Mouse (Mus musculus) yolk sac, embryonic 10.5 days (tissue): ENCODE measurements around the gene Hopx.

ENCODE experiments used
- DNase-seq: peaks from one replicate; pipeline ENCODE4 v3.0.0-alpha.2; 2017; ENCODE audit warnings: low spot score

The Hopx gene

DNA sequence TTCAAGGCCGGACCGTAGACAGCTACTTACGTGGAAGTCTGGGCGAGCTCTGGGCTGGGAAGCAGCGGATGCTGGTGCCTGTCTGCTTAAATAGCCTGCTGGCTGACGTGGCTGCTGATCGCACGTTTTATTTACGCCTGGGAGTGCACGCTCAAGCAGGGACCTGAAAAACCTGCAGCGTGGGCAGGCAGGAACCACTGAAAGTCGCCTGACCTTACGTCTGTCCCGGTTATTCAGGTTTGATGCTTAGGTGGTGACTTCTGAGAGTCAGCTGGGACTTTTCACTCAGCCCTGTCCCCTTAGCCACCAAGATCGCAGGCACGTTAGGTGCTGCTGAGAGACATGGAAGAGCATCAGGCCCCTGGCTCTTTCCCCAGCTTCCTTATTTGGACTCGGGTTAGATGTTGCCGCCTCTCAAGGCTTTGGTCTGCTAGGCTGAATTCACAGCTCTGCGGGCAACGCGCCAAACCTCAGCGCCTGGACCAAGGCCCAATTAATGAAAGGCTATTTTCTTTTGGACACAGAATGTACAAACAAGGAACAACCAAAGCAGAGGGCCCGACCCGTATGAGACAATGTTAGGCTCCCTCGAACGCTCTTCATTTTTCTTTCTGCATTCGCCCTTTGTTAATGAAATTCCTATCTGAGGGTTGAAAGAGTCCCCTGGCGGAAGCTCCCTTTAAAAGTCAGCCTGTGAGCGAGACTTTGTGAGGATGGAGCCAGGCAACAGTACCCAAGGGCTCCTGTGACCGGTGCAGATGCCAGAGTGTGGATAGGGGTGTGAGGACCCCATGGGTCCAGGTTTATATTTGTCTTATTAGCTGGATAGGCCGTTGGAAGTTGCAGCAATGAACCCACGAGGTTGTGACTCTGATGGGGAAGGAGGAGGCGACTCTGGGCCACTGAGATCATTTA is at the start of gene Hopx:
Gene Hopx, minus strand, starts transcription at position 305 of the 915 bp plus-strand sequence.
- DNase-seq, result no peak

DNA sequence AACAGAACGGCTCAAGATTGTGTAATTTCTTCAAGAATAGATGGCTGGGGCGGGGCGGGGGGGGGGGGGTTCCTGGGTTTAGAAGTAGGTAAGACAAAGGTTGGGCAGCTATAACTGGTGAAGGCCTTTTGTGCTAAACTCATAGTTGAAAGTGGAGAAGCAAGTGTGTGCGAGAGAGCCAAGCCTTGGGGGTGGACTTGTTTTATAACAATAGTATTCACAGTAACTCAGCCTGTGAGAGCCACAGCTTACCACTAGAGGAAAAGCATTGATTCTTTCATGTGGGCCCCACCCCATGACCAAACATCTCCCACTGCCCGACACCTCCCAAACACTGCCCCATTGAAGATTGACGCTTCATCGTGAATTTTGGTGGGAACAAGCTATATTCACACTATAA is 48.7 kb upstream of the Hopx start:
- DNase-seq, result no peak

DNA sequence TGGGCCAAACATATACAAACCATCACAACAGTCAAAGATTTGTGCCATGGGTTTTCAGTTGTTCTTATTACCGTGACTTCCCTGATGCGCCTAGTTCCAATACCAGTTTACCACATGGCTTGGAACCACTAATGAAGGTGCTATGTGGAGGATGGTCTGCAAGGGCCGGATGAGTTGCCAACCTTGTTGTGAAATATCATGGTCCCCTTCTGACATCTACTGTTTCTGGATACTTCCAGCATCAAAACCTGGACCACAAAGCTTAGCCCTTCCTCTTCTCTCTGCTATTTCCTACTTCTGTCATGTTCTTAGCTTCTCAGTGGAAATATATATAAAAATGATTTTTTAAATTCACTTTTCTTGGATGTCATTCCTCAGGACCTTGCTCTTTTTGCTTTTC is 47.6 kb upstream of the Hopx start:
- DNase-seq, result no peak

DNA sequence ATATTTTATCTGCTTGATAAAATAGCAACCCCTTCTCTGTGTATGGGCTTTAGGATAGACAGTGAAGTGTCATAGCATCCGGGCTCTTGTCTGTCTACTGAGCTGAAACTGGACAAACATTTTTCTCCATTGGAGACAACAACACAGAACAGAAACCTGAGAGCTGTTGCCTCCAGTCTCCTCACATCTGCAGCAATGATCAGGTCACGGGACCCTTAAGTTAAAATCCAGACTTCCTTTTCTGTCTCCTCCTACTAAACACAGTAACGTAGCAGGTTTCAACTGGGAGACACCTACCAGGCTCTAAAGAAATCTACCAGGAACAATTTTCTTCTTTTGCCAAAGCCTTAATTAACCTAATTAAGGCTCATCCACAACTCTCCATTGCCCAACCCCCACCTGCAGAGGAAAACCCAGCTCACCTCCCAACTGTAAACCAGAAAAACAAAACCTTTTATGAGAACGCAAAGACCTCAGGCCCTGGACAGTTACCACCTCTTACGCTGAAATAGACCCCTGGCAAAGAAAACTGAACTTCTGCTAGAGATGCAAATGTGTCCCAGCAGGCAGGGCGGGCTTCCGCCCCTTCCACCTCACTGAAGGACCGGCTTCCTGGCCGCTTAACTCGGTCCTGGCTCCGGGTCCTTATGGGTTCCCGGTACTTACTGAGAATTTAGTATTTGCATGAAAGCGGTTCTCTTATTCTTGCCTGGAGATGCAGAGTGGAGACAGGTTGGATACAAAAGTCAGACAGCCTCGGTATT is 43.0 kb upstream of the Hopx start:
- no peak for DNase-seq

DNA sequence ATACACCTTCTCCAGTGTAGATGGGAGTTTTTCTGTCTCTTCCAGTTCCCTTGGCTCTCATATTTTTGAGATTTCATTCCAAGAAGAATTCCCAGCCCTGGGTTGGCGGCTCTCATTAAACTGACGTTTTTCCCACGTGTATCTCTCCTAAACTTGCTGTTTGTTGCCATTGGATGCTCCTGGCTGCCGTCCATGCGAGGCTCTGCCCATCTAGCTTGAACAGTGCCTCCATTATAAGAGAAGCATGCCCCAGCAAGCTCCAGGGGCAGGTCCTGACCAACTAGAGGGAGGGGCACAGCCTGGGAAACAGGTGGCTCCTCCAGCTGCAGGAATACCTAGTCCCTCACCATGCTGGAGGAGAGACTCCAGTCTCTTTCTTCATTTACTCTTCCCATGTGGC is 42.0 kb upstream of the Hopx start:
- no peak for DNase-seq

DNA sequence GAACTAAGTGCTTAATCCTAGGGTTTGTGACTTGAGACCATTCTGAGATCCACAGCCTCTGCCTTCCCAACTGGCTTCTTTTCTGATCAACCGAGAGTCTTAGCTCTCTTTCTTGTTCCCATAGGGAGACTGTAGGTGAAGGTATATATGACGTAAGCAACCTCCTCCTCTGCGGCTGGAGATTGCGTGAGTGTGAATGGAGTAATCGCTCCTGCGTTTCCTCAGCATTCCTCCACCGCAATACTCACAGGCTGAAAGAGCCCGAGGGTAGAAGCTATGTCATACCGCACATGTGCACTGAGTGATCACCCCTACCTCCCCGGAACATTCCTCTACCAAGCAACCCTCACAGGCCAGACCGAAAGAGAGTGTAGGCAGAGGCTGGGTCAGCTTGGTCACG is 40.6 kb upstream of the Hopx start:
- DNase-seq, result no peak

DNA sequence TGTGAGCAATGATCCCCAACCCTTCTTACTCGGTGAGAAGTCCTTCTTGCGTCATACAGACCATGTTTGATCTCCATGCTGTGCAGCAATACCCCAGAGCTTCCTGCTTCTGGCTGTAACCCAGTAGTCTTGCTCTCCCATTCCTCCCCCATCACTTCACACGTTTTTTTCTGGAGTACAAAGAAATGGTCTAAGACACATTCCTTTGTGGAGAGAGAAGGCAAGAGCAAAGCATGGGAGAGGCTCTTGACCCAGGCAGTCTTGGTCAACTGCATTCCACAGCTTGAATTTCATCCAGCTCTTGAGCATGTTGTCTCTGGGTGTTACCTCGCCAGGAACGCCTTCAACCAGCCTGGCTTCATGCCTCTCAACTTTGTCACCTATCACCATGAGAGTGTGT is 39.9 kb upstream of the Hopx start:
- DNase-seq, result no peak

DNA sequence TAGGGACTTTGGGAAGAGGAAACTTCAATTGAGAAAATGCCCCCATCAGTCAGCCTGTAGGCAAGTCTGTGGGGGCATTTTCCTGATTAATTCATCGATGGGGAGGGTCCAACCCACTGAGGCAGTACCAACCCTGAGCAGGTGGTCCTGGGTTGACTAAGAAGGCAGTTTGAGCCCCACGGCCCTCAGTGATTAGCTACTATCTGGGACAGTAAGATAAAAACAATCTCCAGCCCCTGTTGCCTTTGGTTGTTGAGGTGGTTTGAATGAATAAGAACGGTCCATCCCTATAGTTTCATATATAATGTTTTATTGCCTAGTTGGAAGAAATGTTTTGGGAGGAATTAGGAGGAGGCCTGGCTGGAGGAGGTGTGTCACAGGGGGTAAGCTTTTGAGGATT is 36.8 kb upstream of the Hopx start:
- no peak for DNase-seq

DNA sequence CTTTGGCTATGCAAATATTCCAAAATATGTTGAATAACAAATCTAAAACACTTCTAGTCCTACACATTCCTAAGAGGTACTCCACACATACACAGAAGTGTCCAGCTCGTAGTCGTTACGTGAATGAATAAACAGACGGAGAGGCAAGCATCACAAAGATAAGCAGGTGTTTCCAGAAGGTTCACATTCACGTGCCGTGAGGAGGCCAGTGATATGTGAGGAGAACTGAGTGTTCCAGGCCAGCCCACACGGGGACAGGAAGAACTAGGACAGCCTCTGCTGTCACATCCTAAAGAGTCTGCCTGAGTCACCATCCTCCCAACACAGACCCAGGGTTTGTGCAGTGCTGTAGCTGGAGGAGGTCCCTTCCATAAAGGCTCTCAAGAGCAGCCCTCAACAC is 36.2 kb upstream of the Hopx start:
- no peak for DNase-seq

DNA sequence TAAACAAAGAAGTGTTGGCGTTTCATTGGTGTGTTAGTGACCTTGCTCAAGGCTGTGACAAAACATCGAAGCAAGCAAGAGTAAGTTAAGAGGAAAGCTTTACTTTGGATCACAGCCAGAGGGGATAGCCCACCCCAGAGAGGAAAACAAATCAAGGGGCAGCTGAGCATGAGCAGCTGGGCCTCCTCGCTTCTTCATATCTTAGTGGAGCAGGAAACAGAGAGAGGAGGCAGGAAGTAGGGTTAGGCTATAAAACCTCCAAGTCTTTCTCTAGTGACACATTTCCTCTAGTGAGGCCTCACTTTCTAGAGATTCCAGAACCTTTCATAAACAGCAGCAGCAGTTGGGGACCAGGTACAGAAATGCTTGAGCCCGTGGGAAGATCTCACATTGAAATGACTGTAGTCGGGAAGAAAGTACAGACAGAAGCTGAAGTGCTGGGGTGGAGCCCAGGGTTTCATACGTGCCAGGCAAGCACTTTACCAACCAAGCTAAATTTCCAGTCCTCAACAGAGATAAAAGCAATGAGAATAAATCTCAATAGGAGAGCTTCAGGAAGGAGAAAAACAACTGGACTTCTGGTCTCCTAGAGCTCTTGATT is 33.2 kb upstream of the Hopx start:
- no peak for DNase-seq

DNA sequence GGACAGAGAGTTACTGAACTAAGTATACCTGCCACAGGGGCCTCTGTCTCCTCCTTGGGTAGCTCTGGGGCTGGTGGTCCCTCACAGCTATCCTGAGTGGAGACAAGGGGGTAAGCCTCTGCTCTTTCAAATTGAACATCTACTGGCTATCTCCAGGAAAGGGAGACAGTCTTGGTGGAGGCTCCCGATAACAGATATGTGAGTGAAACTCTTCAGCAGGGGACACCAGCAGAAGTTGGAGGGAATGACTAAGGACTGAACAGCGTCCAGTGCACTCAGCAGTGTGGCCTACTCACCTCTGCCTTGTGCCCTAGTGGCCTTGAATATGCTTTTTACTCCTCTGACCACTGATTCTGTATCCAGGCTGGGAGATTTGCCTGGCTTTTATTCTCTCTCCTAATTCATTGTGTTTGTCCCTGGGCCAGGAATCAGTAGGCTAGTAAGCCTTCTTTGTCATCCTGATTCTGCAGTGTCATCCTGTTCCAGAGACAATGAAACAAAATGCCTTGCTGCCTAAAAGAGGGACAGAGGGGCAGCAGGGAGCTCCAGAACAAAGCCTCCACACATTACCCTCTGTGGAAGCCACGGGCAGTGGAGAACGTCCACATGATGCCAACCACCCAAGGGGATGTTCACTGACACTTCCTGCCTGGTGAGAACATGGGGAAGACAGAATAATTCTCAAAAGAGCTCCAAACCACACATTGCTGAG is 31.7 kb upstream of the Hopx start:
- DNase-seq, result no peak

DNA sequence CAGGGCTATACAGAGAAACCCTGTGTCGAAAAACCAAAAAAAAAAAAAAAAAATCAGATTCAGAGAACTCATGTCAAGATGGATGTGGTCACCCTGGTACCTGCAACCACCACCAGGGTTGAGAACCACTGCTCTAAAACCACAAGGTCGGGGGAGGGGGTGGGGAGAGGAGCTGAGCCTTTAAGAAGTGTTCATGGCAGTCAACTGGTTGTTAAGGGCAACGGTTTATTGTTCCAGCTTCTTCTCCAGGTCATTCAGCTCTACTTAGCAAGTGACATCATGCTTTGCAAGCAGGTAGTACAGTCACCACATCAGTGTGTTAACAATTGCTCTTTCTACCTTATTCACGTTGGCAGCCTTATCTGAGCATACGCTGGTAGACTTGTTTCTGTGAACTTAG is 29.7 kb upstream of the Hopx start:
- DNase-seq, result no peak

DNA sequence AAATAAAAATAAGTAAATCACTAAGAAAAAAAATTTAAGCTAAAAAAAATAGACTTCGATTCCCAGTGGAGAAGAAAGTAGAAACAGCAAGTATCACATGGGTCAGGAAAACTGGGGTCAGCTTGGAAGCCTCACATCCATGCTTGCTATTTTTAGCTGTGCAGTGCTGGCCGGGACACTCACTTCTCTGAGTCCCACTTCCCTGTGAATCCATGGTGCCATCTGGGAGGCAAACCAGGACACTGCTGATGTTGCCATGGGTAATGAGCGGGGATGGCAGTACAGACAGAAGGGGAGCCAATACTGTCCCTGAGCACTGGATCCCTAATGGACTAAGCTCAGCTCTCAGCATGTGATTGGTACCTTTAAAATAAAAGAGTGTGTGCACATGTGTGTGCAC is 28.2 kb upstream of the Hopx start:
- DNase-seq, result no peak

DNA sequence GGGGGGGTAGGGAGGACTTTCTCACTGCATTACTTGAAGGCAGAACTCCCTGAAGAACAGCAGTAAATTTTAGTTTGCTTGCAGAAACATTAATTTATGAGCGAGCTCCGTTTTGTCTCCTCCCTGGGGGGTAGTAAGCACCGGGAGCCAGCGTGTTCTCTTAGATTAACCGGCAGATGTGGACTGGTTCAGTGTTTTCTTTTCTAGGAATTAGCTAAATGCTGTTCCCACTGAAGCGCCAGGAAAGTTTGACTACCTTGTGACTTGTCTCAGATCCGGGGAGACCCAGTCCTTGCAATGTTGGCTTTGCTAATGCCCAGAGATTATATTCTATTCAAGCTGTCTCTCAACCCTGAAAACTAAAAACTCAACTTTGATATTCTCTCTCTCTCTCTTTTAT is 26.4 kb upstream of the Hopx start:
- no peak for DNase-seq

DNA sequence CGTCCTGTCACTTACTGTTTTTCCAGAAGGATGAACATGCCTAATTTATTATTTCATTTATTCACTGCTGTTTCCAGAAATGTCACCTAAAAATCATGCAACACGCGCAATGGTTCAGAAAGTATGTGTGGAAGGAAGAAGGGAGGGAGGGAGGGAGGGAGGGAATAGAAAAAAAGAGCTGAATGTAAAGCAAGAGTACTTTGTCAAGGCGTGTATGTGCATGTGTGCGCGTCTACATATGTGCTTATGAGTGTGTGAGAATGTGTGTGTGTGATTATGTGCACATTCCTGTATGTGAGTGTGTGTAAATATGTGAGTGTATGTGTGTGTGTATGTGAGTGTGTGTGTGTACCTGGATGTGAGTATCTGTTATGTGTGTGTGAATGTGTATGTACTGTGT is 25.9 kb upstream of the Hopx start:
- no peak for DNase-seq

DNA sequence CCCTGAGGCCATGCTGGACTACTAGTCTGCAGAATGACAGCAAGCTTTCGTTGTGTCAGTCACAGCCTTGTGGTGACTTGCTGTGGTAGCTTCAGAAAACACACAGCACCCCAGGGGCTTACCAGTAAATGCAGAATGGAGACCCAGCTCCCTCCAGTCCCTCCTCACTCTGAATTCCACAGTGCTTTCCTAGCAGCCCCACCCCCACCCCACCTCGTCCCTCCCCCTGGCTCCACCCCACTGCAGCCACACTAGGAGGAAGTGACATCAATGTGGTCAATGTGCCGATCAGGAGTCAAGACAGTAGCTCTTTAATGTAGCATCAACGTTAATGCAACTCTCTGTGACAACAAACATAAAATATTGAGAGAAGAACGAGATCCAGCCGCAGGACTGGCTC is 25.2 kb upstream of the Hopx start:
- DNase-seq, result no peak

DNA sequence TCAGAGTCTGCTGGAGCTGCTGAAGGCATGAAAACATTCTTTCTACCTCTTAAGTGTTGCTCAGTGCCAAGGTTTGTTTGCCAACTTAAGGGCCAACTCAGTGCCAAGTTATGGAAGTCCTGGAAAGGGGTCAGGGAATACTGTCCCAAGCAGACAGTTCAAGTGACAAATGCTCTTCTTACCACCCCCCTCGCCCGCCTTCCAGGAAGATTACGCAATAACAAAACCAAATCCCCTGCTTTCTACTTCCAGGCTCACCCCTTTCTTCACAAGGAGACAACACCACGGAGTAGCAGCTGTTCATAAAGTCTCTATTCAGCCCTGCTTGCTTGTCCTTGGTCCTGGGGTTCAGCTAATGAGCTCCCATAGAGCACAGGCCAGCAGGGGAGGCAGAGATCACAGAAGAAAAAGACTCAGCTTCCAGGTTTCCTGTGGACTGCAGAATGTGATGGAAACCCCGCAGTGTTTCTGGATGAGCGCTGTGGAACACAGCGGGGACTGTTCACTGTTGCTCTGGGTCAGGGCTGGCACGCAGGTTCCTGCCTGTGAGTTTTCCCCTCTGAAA is 22.9 kb upstream of the Hopx start:
- no peak for DNase-seq

DNA sequence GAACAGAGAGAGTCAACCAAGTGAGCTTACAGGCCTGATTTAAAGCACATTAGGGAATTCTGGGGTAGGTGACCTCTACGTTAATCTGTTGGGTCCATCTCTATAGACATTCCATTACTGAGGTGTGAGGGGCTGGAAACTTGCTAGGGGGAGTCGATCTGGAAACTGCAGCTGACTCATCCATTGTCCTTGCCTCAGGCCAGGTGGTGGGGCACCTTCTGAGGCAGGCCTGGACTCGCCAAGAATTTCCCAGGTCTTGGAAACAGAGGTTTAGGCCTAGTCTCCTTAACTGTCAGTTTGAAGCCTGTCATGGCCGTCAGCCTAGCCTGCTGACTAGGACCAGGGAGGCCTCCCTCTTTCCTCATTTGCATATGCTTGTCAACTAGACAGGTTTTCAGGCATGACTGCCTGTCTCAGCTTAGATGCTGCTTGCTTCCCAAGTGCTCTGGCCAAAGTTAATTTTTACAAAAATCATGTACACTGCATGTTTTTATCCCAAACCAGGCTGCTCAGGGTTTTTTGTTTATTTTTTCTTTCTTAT is 21.8 kb upstream of the Hopx start:
- DNase-seq, result no peak

DNA sequence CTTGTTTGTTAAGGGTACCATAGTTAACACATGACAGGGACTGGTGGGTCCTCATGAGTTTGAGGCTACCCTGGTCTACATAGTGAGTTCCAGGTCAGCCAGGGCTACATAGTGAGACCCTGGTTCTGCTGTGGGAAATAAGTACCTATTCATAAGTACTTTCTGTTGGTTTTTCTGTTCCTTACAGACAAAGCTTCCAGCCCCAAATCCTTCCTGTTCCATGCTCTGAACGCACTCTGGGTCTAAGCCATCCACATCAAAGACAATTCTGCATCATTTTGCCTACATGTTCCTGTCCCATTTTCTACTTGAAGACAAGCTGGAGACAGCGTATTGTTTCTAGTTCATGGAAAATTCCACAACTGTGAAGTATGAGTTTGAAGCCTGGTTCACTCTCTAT is 20.0 kb upstream of the Hopx start:
- DNase-seq, result no peak

DNA sequence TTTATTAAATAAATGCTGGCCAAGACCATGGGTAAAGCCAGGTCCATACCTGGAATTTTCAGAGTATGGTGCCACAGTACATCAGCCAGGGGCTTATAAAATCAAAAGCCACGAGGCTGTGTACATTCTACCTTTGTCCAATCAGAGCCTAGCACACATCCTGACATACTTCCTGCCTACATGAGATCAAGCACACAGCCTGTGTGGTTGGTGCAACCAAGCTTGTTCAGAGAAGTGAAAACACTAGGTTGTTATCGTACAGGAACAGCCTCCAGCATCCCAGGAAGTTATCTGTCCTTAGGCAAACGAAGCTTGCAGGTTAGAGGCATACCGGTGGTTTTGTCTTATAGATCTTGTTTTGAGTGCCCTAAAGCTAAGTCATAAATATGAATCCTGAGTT is 19.5 kb upstream of the Hopx start:
- DNase-seq, result no peak

DNA sequence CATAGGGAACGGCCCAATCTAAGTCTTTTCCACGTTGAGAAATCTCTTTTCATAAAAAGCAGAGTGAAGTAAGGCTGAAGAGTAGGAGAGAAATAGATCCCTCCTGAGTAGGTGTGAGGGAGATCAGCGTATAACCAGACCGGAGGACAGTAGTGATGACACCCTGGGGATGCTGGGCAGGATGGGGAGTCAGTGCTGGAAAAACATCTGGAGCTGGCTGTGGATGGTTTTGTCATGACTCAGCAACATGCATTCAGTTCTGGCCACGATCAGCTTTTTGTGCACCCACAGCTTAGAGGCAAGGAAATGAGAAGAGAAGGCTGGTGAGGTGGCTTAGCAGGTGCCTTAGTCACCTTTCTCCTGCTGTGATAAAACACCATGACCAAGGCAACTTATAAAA is 19.0 kb upstream of the Hopx start:
- no peak for DNase-seq
